In the genomic region with DNA sequence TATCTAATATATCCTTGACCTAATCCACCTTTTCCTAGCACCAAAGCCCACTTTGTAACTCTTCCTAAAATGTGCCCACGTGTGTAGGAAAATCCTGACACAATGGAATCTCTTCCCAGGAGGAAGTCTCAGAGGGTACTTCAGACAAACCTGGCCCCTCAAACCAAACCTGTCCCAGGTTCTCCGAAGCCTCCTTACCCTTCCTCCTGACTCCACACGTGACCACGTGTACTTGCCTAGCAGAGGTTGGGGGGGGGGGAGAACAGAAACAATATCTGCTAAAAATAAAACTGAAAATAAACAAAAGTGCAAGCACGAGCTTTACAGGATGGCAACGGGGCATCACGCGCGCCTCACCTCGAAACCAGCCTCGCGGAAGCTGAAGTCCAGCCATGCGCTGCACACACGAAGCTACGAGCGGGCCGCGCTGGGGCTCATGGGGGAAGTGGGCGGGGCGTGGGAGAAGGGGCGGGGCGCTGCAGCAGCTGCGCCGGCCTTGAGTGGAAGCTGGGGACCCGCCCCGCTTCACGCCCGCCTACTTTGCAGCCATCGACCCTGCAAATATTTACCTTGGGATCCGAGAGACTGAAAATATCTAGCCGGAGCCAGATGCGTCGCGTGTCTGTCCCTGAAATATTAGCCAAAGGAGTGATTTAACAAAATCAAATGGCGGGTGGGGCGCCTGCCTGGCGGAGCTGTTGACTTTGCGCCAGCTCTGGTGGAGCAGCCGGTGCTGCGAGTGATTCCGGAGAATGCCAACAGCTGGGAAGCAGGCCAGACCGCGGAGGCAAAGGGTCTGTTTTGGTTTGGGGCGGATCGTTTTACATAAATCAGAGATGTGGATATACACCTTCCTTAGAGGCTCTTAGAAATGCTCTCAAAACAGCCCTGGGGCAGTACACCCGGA, we compare ENCODE assay signal across 8 mouse cellular contexts. TPM values are rescaled to one million over a fixed set of nuclear protein-coding genes. Genes with fewer than 3 reads are reported as not detected.
A peak's percentile ranks its signal among the peaks of the same experiment; 100 is the strongest.
DNase-seq lines count a peak whose midpoint lies in the region; ATAC-seq and TF ChIP-seq lines count a peak whose summit lies in the region.

No protein-coding gene starts in this region.

- H3K9me3 ChIP-seq in hindbrain, embryonic 16.5 days (ENCODE audit: control insufficient read depth, low read length) = no peaks in the 10 kb centered on the region

- peaks cover 3% of the 10 kb centered on the region; the same call in 1 of the 2 replicates for H3K27me3 ChIP-seq in hindbrain, embryonic 16.5 days (replicated peaks; ENCODE audit: control insufficient read depth, insufficient read depth, low read length)

- H3K4me1 ChIP-seq in hindbrain, embryonic 16.5 days (ENCODE audit: control insufficient read depth, insufficient read depth, low read depth, low read length) = peaks cover 3% of the 10 kb centered on the region; the same call in 1 of the 2 replicates

- H3K4me2 ChIP-seq in hindbrain, embryonic 16.5 days (ENCODE audit: low read length) = peak overlapping the region; percentile 85

- H3K9ac ChIP-seq in hindbrain, embryonic 16.5 days (ENCODE audit: low read depth, low read length) = peak overlapping the region; percentile 65

- peak; percentile 86 for ATAC-seq in common myeloid progenitor, adult 5-6 weeks (replicated peaks; ENCODE audit: low read depth, poor library complexity, severe bottlenecking)
- ATAC-seq in hindbrain, embryonic 16.5 days = peak; percentile 98
- ATAC-seq in megakaryocyte, adult 5-6 weeks (ENCODE audit: poor library complexity, severe bottlenecking) = peak; percentile 97

- H3K27ac ChIP-seq in gastrocnemius, adult 2 months = peak overlapping the region; percentile 24; the same call in 1 of the 2 replicates
- peak overlapping the region; percentile 55 for H3K27ac ChIP-seq in hindbrain, embryonic 16.5 days (ENCODE audit: low read depth, low read length)

- 11% methylated on average over 46 of the region's 46 CpGs for WGBS in hindbrain, embryonic 16.5 days

- intact Hi-C loops in gastrocnemius, adult 2 months (cut with DNase I) = no loop called here

- H3K4me3 ChIP-seq in gastrocnemius, adult 2 months = peak overlapping the region; percentile 72
- peak overlapping the region; percentile 51 for H3K4me3 ChIP-seq in hindbrain, embryonic 16.5 days (ENCODE audit: low read length)

- no peaks in the 10 kb centered on the region for H3K36me3 ChIP-seq in hindbrain, embryonic 16.5 days (ENCODE audit: control insufficient read depth, insufficient read depth, low read length)

- DNase-seq in adipocyte (ENCODE audit: low spot score) = peak; percentile 15
- DNase-seq in gastrocnemius, adult 2 months = peak; percentile 66
- peak; percentile 35 to 47 for DNase-seq in left cerebral cortex, adult 8-10 months (ENCODE audit: low spot score in 2 of 2)
- DNase-seq in right cerebral cortex, adult 2 months (ENCODE audit: low spot score in 2 of 2) = peak; percentile 53 to 64
- DNase-seq in urinary bladder, postnatal 25 days (ENCODE audit: low spot score) = peak; percentile 49

- TF ChIP-seq CTCF in gastrocnemius, adult 2 months (IDR thresholded peaks at IDR 0.05) = no peak

RNA-seq across cellular contexts. Expression of gene Gfi1, which starts 38.0 kb away (rescaled TPM):
- total RNA-seq in common myeloid progenitor, adult 5-6 weeks (2017) = 9.0 and 9.8 TPM in 2 replicates
- not detected for total RNA-seq in gastrocnemius, adult 2 months (2021)
- 0.09 TPM in 1 of 2 replicates, not detected in the other for polyA plus RNA-seq in hindbrain, embryonic 16.5 days (2015; fragmentation: Nextera tagmentation; extraction: Ambion mirVana)
- total RNA-seq in left cerebral cortex, adult 8-10 months (2022) = not detected
- 1.0 and 3.6 TPM in 2 replicates for total RNA-seq in megakaryocyte, adult 5-6 weeks (2015)
- 2.2 and 3.7 TPM in 2 replicates for total RNA-seq in megakaryocyte, adult 5-6 weeks (2017)

Comparison
In these comparisons a context has a peak if more than half of its experiments do, and no peak if none do; other contexts are left out.
1. Peak in every context shown above with its lines: DNase-seq, ATAC-seq, H3K4me3 ChIP-seq and H3K27ac ChIP-seq.
2. DNase-seq: peak in every context shown above with its lines; median percentile 66 in gastrocnemius, adult 2 months; 58 in right cerebral cortex, adult 2 months; 49 in urinary bladder, postnatal 25 days; 41 in left cerebral cortex, adult 8-10 months; 15 in adipocyte.